Mouse (Mus musculus) lung, embryonic 14.5 days (tissue): ENCODE results near the gene Pbrm1. TPM values are rescaled to one million over a fixed set of nuclear protein-coding genes. Genes with fewer than 3 reads are reported as not detected.

Source experiments
- ATAC-seq: fragments of 200-750 bp; cut with Nextera tagmentation; 2 replicates; pipeline ENCODE4 v1.8.0; 2017; ENCODE audit warnings: mild to moderate bottlenecking, moderate TSS enrichment, moderate library complexity; ENCODE audit not compliant: insufficient read depth
- DNase-seq: peaks from one replicate; pipeline ENCODE4 v3.0.0-alpha.2; 2015
- H3K27ac ChIP-seq: fragments of 300-500 bp; sonication (generic); 2 replicates; pipeline ENCODE4 v1.5.1; 2014; ENCODE audit warnings: low read depth, mild to moderate bottlenecking, moderate library complexity
- H3K27me3 ChIP-seq: fragments of 300-500 bp; sonication (generic); 2 replicates; pipeline ENCODE4 v1.6.1; 2014; ENCODE audit warnings: low read length, control low read depth; ENCODE audit not compliant: insufficient read depth
- H3K36me3 ChIP-seq: fragments of 300-500 bp; sonication (generic); 2 replicates; pipeline ENCODE4 v1.6.1; 2014; ENCODE audit warnings: control low read depth; ENCODE audit not compliant: insufficient read depth
- H3K4me1 ChIP-seq: fragments of 300-500 bp; sonication (generic); 2 replicates; pipeline ENCODE4 v1.6.1; 2014; ENCODE audit warnings: antibody characterized with exemption, control low read depth; ENCODE audit not compliant: insufficient read depth
- H3K4me2 ChIP-seq: fragments of 300-500 bp; sonication (generic); 2 replicates; pipeline ENCODE4 v1.6.1; 2014; ENCODE audit warnings: mild to moderate bottlenecking
- H3K4me3 ChIP-seq: fragments of 300-500 bp; sonication (generic); 2 replicates; pipeline ENCODE4 v1.5.1; 2014; ENCODE audit warnings: low read depth, low read length
- H3K9ac ChIP-seq: fragments of 300-500 bp; sonication (generic); 2 replicates; pipeline ENCODE4 v1.6.1; 2014
- H3K9me3 ChIP-seq: fragments of 300-500 bp; sonication (generic); 2 replicates; pipeline ENCODE4 v1.6.1; 2016; ENCODE audit warnings: low read depth, low read length, control low read depth
- CTCF ChIP-seq: IDR thresholded peaks from 2 replicates; pipeline ENCODE4 v1.5.1; 2016; ENCODE audit warnings: antibody characterized with exemption, low read depth
- WGBS: fragments of 180-500 bp; shearing (Covaris S2); extraction: QIAGEN DNeasy Blood & Tissue Kit; methylation state at CpG from one replicate; pipeline ENCODE4 v1.1.7; 2014; 5-methylcytosine and 5-hydroxymethylcytosine counted together
- polyA plus RNA-seq: library from polyadenylated mRNA; unstranded; fragments of >200 nt; fragmentation: Nextera tagmentation; extraction: Ambion mirVana; gene quantifications from 2 replicates; pipeline ENCODE4 v1.2.1, GENCODE M21; 2014

The Pbrm1 gene
- polyA plus RNA-seq, 1 experiment from 2014 or later: 110 TPM

DNA sequence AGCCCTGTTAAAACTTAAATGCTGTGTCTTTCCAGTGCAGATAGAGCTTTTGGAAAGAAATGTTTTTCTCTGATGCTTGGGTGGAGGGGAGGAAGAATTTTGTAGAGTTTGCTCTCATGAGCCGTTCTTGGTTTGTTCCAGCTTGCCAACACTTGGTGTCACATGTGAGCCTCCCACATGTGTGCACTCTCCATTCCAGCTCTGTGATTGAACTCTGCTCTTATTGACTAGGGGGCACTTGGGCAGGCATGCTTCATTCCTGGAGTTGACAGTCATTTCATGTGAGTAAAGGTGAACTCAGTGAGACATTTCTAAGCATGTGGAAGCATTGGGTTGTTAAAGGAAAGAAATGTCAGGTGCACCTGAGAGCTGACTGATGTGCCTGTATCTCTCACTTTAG is 3.6 kb downstream of the Pbrm1 start:
- ATAC-seq (no peak), DNase-seq (no peak)
- Histone ChIP-seq H3K27ac (no peak overlapping the region), H3K4me3 (no peak overlapping the region), H3K4me2 (no peak overlapping the region), H3K9ac (no peak overlapping the region), H3K4me1 (no peaks in the 10 kb centered on the region; the same call in 1 of the 2 replicates), H3K27me3 (no peaks in the 10 kb centered on the region), H3K36me3 (peaks cover 58% of the 10 kb centered on the region), H3K9me3 (no peaks in the 10 kb centered on the region)
- 40% methylated on average over 1 of the region's 1 CpGs for WGBS
- no peak for TF ChIP-seq CTCF

DNA sequence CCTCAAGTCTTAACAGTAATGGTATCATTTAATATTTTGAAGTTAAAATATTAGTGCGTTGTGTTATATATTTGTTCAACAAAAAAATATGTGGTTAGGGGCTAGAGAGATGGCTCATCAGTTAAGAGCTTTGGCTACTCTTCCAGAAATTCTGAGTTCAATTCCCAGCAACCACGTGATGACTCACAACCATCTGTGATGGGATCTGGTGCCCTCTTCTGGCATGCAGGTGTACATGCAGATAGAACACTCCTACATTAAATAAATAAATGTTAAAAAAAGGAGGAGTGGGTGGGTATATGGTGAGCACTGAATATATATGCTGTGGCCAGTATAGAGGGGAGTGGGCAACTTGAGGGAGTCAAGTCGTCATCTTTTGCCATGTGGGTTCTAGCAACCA is 6.8 kb downstream of the Pbrm1 start:
- 83% methylated on average over 3 of the region's 3 CpGs for WGBS

GRCm38 (mm10) chr14:31045296-31045695 is 26.4 kb downstream of the Pbrm1 start:
- no peaks in the 10 kb centered on the region for H3K4me1 ChIP-seq
- no peak for DNase-seq
- ATAC-seq: no peak
- no peaks in the 10 kb centered on the region for H3K27me3 ChIP-seq
- no peak overlapping the region for H3K9ac ChIP-seq
- TF ChIP-seq CTCF: no peak
- no peak overlapping the region for H3K4me2 ChIP-seq
- no peaks in the 10 kb centered on the region for H3K9me3 ChIP-seq
- 90% methylated on average over 5 of the region's 5 CpGs for WGBS
- peaks cover 75% of the 10 kb centered on the region for H3K36me3 ChIP-seq
- no peak overlapping the region for H3K4me3 ChIP-seq
- H3K27ac ChIP-seq: no peak overlapping the region

More for the DNA sequence above, 6.8 kb downstream of the Pbrm1 start:
- Histone ChIP-seq H3K9ac (no peak overlapping the region), H3K4me3 (no peak overlapping the region), H3K4me1 (no peaks in the 10 kb centered on the region), H3K4me2 (no peak overlapping the region), H3K36me3 (peaks cover 81% of the 10 kb centered on the region), H3K27ac (no peak overlapping the region), H3K9me3 (no peaks in the 10 kb centered on the region), H3K27me3 (no peaks in the 10 kb centered on the region)
- ATAC-seq (no peak), DNase-seq (no peak)
- TF ChIP-seq CTCF: peak; percentile 45

DNA sequence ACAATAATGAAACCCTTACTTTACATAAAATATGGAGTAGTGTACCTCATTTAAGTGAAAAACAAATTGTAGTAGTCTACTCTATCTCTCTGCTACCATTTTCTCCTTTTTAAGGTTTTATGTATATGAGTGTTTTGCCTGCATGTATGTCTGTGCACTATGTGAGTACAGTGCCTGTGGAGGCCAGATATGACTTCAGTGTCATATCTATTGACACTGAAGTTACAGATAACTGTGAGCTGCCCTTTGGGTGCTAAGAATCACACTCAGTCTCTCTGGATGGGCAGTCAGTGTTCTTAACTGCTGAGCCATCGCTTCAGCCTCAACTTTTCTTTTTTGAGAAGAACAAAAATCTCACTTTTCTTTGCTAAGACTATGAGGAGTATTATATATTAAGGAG is 26.9 kb downstream of the Pbrm1 start:
- H3K9me3 ChIP-seq: no peaks in the 10 kb centered on the region
- DNase-seq (no peak), ATAC-seq (no peak)
- WGBS: 94% methylated on average over 1 of the region's 1 CpGs
- H3K9ac ChIP-seq: no peak overlapping the region
- peaks cover 77% of the 10 kb centered on the region for H3K36me3 ChIP-seq
- no peaks in the 10 kb centered on the region for H3K4me1 ChIP-seq
- H3K27me3 ChIP-seq: no peaks in the 10 kb centered on the region
- no peak overlapping the region for H3K27ac ChIP-seq
- TF ChIP-seq CTCF: no peak
- H3K4me2 ChIP-seq: no peak overlapping the region
- no peak overlapping the region for H3K4me3 ChIP-seq

DNA sequence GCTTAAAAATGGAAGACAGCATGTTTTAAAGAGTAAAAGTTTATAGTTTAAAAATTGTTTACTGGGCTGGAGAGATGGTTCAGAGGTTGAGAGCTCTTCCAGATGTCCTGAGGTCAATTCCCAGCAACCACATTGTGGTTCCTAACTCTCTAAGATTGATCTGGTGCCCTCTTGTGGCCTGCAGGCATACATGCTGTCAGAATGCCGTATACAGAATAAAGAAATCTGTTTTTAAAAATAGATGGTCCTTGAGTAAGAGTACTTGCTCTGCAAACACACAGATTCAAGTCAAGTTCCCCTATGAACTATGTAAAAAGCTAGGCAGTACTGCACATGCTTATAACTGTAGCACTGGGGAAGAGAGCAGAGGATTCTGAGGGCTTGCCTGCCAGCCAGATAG is 43.3 kb downstream of the Pbrm1 start:
- Histone ChIP-seq H3K27me3 (no peaks in the 10 kb centered on the region), H3K4me1 (no peaks in the 10 kb centered on the region), H3K9me3 (no peaks in the 10 kb centered on the region), H3K36me3 (peaks cover 86% of the 10 kb centered on the region), H3K4me2 (no peak overlapping the region), H3K9ac (no peak overlapping the region), H3K4me3 (no peak overlapping the region), H3K27ac (no peak overlapping the region)
- ATAC-seq (no peak), DNase-seq (peak; percentile 50)
- WGBS: 62% methylated on average over 1 of the region's 1 CpGs
- peak; percentile 48 for TF ChIP-seq CTCF

- DNase-seq (no peak), ATAC-seq (no peak)
- Histone ChIP-seq H3K9ac (no peak overlapping the region), H3K27me3 (no peaks in the 10 kb centered on the region), H3K9me3 (no peaks in the 10 kb centered on the region), H3K36me3 (peaks cover 79% of the 10 kb centered on the region), H3K4me2 (no peak overlapping the region), H3K4me3 (no peak overlapping the region), H3K27ac (no peak overlapping the region), H3K4me1 (no peaks in the 10 kb centered on the region)
- no peak for TF ChIP-seq CTCF
- WGBS: 92% methylated on average over 4 of the region's 4 CpGs
Measured at GRCm38 (mm10) chr14:31069086-31069733, 50.3 kb downstream of the Pbrm1 start.

GRCm38 (mm10) chr14:31078597-31079208 is 59.8 kb downstream of the Pbrm1 start:
- Histone ChIP-seq H3K9ac (no peak overlapping the region), H3K27ac (no peak overlapping the region), H3K36me3 (peaks cover 75% of the 10 kb centered on the region), H3K4me2 (no peak overlapping the region), H3K9me3 (no peaks in the 10 kb centered on the region), H3K27me3 (no peaks in the 10 kb centered on the region), H3K4me1 (no peaks in the 10 kb centered on the region), H3K4me3 (no peak overlapping the region)
- ATAC-seq: no peak
- DNase-seq: no peak
- no peak for TF ChIP-seq CTCF
- 93% methylated on average over 3 of the region's 3 CpGs for WGBS
